Mouse (Mus musculus) NIH3T3 (cell line): ENCODE results near the gene Gm10722.
"Not testable (repeated sequence)": the region's sequence is repeated elsewhere in the genome, so short reads cannot be mapped to it uniquely, and the experiment has no call there.

Experiments
- DNase-seq: peaks from one replicate; pipeline ENCODE4 v3.0.0-alpha.2; 2012; ENCODE audit warnings: low read depth

Gene Gm10722

GRCm38 (mm10) chr9:3025653-3026052, 24.9 kb downstream of the Gm10722 start:
- DNase-seq = not testable (repeated sequence)

GRCm38 (mm10) chr9:3026136-3026535, 25.4 kb downstream of the Gm10722 start:
- not testable (repeated sequence) for DNase-seq

- DNase-seq = not testable (repeated sequence)
Observed at GRCm38 (mm10) chr9:3026741-3027140, 26.0 kb downstream of the Gm10722 start.

DNA sequence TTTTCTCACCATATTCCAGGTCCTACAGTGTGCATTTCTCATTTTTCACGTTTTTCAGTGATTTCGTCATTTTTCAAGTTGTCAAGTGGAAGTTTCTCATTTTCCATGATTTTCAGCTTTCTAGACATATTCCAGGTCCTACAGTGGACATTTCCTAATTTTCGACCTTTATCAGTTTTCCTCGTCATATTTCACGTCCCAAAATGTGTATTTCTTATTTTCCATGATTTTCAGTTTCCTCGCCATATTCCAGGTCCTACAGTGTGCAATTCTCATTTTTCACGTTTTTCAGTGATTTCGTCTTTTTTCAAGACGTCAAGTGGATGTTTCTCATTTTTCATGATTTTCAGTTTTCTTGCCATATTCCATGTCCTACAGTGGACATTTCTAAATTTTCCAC, 26.5 kb downstream of the Gm10722 start:
- DNase-seq = peak; percentile 60

DNA sequence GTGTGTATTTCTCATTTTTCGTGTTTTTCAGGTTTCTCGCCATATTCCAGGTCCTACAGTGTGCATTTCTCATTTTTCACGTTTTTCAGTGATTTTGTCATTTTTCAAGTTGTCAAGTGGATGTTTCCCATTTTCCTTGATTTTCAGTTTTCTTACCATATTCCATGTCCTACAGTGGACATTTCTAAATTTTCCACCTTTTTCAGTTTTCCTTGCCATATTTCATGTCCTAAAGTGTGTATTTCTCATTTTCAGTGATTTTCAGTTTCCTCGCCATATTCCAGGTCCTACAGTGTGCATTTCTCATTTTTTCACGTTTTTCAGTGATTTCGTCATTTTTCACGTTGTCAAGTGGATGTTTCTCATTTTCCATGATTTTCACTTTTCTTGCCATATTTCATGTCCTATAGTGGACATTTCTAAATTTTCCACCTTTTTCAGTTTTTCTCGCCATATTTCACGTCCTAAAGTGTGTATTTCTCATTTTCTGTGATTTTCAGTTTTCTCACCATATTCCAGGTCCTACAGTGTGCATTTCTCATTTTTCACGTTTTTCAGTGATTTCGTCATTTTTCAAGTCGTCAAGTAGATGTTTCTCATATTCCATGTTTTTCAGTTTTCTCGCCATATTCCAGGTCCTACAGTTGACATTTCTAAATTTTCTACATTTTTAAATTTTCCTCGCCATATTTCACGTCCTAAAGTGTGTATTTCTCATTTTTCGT, 28.7 kb downstream of the Gm10722 start:
- not testable (repeated sequence) for DNase-seq

DNA sequence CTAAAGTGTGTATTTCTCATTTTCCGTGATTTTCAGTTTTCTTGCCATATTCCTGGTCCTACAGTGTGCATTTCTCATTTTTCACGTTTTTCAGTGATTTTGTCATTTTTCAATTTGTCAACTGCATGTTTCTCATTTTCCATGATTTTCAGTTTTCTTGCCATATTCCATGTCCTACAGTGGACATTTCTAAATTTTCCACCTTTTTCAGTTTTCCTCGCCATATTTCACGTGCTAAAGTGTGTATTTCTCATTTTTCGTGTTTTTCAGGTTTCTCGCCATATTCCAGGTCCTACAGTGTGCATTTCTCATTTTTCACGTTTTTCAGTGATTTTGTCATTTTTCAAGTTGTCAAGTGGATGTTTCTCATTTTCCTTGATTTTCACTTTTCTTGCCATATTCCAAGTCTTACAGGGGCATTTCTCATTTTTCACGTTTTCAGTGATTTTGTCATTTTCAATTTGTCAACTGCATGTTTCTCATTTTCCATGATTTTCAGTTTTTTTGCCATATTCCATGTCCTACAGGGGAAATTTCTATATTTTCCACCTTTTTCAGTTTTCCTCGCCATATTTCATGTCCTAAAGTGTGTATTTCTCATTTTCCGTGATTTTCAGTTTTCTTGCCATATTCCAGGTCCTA, 30.1 kb downstream of the Gm10722 start:
- DNase-seq = peak; percentile 82

- DNase-seq = not testable (repeated sequence)
Observed at GRCm38 (mm10) chr9:3034299-3034698, 33.6 kb downstream of the Gm10722 start, which contains the start of gene Gm17535. Gene Gm17535, plus strand, starts transcription at chr9:3034599.

- not testable (repeated sequence) for DNase-seq
Observed at GRCm38 (mm10) chr9:3036577-3036976, 35.9 kb downstream of the Gm10722 start, which contains the start of gene Gm10715. Gene Gm10715, plus strand, starts transcription at chr9:3036877.

DNA sequence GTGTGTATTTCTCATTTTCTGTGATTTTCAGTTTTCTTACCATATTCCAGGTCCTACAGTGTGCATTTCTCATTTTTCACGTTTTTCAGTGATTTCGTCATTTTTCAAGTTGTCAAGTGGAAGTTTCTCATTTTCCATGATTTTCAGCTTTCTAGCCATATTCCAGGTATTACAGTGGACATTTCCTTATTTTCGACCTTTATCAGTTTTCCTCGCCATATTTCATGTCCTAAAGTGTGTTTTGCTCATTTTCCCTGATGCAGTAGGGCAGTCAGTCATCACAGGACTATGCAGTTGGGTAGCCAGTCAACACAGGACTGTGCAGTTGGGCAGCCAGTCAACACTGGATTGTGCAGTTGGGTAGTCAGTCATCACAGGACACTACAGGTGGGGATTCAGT, 37.4 kb downstream of the Gm10722 start:
- not testable (repeated sequence) for DNase-seq
